Mouse (Mus musculus): Measurements from ENCODE around the gene Lsm4. TPM values are rescaled to one million over a fixed set of nuclear protein-coding genes. Genes with fewer than 3 reads are reported as not detected.

Lsm4 gene
- total and polyA plus RNA-seq, 3 experiments: 152 to 2,024 (median 514) TPM

GRCm38 (mm10) chr8:70724216-70724615 lies 51.2 kb downstream of the Lsm4 start:
- Histone ChIP-seq H3K9me3 (replicated peaks; ENCODE audit: insufficient read depth, low read length) (no peaks in the 10 kb centered on the region), H3K4me3 (ENCODE audit: control insufficient read depth in 1 of 2, insufficient read depth in 1 of 2, low read depth in 2 of 2, low read length in 2 of 2) (no peak overlapping the region), H3K36me3 (ENCODE audit: control insufficient read depth in 1 of 2, insufficient read depth in 2 of 2, low read length in 2 of 2) (no peaks in the 10 kb centered on the region), H3K27ac (ENCODE audit: control insufficient read depth, low read depth, low read length) (no peak overlapping the region), H3K79me2 (ENCODE audit: control insufficient read depth, insufficient read depth, low read length, poor library complexity) (no peaks in the 10 kb centered on the region), H3K27me3 (ENCODE audit: control insufficient read depth in 1 of 2, insufficient read depth in 2 of 2, low read length in 2 of 2) (no peaks in the 10 kb centered on the region; a peak in 3 of 4 replicates), H3K4me1 (ENCODE audit: control insufficient read depth in 1 of 2, insufficient read depth in 2 of 2, low read length in 2 of 2) (no peaks in the 10 kb centered on the region), H3K9ac (ENCODE audit: control insufficient read depth, low read depth, low read length, poor library complexity, severe bottlenecking) (no peak overlapping the region)
- DNase-seq (ENCODE audit: low read depth, low spot score): no peak
- TF ChIP-seq POLR2AphosphoS2 (IDR thresholded peaks at IDR 0.05; ENCODE audit: low read length) (no peak), HCFC1 (IDR thresholded peaks at IDR 0.05; ENCODE audit: low read depth, low read length) (no peak), E2F4 (IDR thresholded peaks at IDR 0.05; ENCODE audit: borderline replicate concordance, low read depth, low read length) (no peak), CTCF (IDR thresholded peaks at IDR 0.05 in 2 of 3, conservative IDR thresholded peaks at IDR 0.05 in 1 of 3; ENCODE audit: control insufficient read depth in 1 of 3, insufficient read depth in 1 of 3, low read depth in 2 of 3, low read length in 3 of 3, poor library complexity in 1 of 3, severe bottlenecking in 1 of 3) (no peak), MAZ (IDR thresholded peaks at IDR 0.05; ENCODE audit: low read depth, low read length) (no peak), CHD1 (IDR thresholded peaks at IDR 0.05; ENCODE audit: low read depth, low read length) (no peak), USF1 (IDR thresholded peaks at IDR 0.05; ENCODE audit: low read depth, low read length) (no peak), KAT2A (conservative IDR thresholded peaks at IDR 0.05; ENCODE audit: low read depth, low read length) (no peak), GATA1 (IDR thresholded peaks at IDR 0.05; ENCODE audit: low read depth, low read length) (no peak), ETS1 (IDR thresholded peaks at IDR 0.05; ENCODE audit: low read depth, low read length) (no peak), TCF12 (IDR thresholded peaks at IDR 0.05; ENCODE audit: low read depth, low read length) (no peak), ZMIZ1 (IDR thresholded peaks at IDR 0.05; ENCODE audit: low read depth, low read length) (no peak), EP300 (IDR thresholded peaks at IDR 0.05; ENCODE audit: low read depth in 1 of 2, low read length in 2 of 2) (no peak), ZC3H11A (IDR thresholded peaks at IDR 0.05; ENCODE audit: low read depth, low read length) (no peak), MXI1 (IDR thresholded peaks at IDR 0.05; ENCODE audit: low read depth, low read length) (no peak)

GRCm38 (mm10) chr8:70725792-70726447 lies 52.9 kb downstream of the Lsm4 start:
- no peak overlapping the region for H3K27ac ChIP-seq (ENCODE audit: control insufficient read depth, low read depth, low read length)
- H3K27me3 ChIP-seq (ENCODE audit: control insufficient read depth in 1 of 2, insufficient read depth in 2 of 2, low read length in 2 of 2): no peaks in the 10 kb centered on the region; a peak in 3 of 4 replicates
- TF ChIP-seq NRF1 (IDR thresholded peaks at IDR 0.05; ENCODE audit: insufficient read depth, low read depth, low read length, poor library complexity, severe bottlenecking): no peak
- no peak for TF ChIP-seq BHLHE40 (IDR thresholded peaks at IDR 0.05; ENCODE audit: borderline replicate concordance, low read depth, low read length)
- no peak for TF ChIP-seq KAT2A (conservative IDR thresholded peaks at IDR 0.05; ENCODE audit: low read depth, low read length)
- TF ChIP-seq ZKSCAN1 (IDR thresholded peaks at IDR 0.05; ENCODE audit: low read depth, low read length): no peak
- no peak for TF ChIP-seq TCF12 (IDR thresholded peaks at IDR 0.05; ENCODE audit: low read depth, low read length)
- TF ChIP-seq MEF2A (IDR thresholded peaks at IDR 0.05; ENCODE audit: extremely low read depth, insufficient replicate concordance, low read depth, low read length, poor library complexity, severe bottlenecking): no peak
- TF ChIP-seq MAFK (IDR thresholded peaks at IDR 0.05; ENCODE audit: borderline replicate concordance, low read depth, low read length): no peak
- TF ChIP-seq MXI1 (IDR thresholded peaks at IDR 0.05; ENCODE audit: low read depth, low read length): no peak
- TF ChIP-seq ZC3H11A (IDR thresholded peaks at IDR 0.05; ENCODE audit: low read depth, low read length): no peak
- TF ChIP-seq RCOR1 (IDR thresholded peaks at IDR 0.05; ENCODE audit: low read depth, low read length): no peak
- TF ChIP-seq MAZ (IDR thresholded peaks at IDR 0.05; ENCODE audit: low read depth, low read length): no peak
- no peak for TF ChIP-seq ETS1 (IDR thresholded peaks at IDR 0.05; ENCODE audit: low read depth, low read length)
- no peak for TF ChIP-seq GATA1 (IDR thresholded peaks at IDR 0.05; ENCODE audit: low read depth, low read length)
- DNase-seq (ENCODE audit: low read depth, low spot score): no peak
- H3K36me3 ChIP-seq (ENCODE audit: control insufficient read depth in 1 of 2, insufficient read depth in 2 of 2, low read length in 2 of 2): no peaks in the 10 kb centered on the region
- no peaks in the 10 kb centered on the region for H3K79me2 ChIP-seq (ENCODE audit: control insufficient read depth, insufficient read depth, low read length, poor library complexity)
- H3K9me3 ChIP-seq (replicated peaks; ENCODE audit: insufficient read depth, low read length): no peaks in the 10 kb centered on the region
- H3K4me3 ChIP-seq (ENCODE audit: control insufficient read depth in 1 of 2, insufficient read depth in 1 of 2, low read depth in 2 of 2, low read length in 2 of 2): no peak overlapping the region
- H3K4me1 ChIP-seq (ENCODE audit: control insufficient read depth in 1 of 2, insufficient read depth in 2 of 2, low read length in 2 of 2): peaks cover 0 to 4% of the 10 kb centered on the region in 2 experiments; a peak in 2 of 4 replicates
- no peak overlapping the region for H3K9ac ChIP-seq (ENCODE audit: control insufficient read depth, low read depth, low read length, poor library complexity, severe bottlenecking)

All from MEL (cell line).